Mouse (Mus musculus) kidney, adult 11 months (tissue): Measurements from ENCODE around the gene Tmem206.

Source experiments
- DNase-seq: peaks from one replicate; pipeline ENCODE4 v3.0.0; 2022

Gene Tmem206

DNA sequence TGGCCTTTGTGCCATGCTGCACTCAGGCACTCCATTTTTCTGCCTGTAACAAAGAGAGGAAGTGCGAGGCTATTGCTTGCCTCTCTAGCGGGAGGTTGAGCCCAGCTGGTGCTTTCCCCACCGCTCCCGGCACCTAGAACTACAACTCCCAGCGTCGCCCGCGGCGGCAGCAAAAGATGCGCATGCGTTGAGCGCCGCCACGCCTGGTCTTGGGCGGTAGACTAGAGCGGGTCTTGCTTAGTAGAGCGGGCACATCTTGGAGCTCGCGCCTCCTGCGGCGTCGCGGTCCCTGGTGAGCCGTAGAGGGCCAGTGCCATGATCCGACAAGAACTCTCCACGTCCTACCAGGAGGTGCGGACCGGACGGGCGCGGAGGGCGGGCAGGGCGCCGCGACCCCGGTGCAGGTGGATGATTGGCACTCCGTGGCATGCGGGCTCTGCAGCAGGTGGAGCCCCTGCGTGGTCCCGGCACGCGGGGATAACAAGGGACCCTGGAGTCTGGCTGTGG lies at the start of gene Tmem206:
Gene Tmem206 (plus strand): TSS at position 187 of the 507 bp plus-strand sequence.
- peak; percentile 91 for DNase-seq

DNA sequence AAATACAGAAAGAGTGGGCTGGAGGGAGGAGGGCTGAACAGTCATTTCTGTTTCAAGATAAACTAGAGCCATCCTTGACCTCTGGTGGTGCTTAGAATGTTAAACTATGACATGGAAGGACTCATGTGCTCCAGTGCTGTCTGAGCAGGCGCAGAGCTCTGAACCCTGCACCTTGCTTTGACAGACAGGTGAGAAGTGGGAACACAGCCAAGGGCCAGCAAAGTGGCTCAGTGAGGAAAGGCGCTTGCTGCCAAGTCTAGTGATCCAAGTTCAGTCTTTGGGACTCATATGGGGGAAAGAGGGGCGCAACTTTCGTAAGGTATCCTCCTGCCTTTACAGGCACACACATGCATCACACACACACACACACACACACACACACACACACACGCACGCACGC lies 49.5 kb upstream of the Tmem206 start:
- DNase-seq = peak; percentile 31

DNA sequence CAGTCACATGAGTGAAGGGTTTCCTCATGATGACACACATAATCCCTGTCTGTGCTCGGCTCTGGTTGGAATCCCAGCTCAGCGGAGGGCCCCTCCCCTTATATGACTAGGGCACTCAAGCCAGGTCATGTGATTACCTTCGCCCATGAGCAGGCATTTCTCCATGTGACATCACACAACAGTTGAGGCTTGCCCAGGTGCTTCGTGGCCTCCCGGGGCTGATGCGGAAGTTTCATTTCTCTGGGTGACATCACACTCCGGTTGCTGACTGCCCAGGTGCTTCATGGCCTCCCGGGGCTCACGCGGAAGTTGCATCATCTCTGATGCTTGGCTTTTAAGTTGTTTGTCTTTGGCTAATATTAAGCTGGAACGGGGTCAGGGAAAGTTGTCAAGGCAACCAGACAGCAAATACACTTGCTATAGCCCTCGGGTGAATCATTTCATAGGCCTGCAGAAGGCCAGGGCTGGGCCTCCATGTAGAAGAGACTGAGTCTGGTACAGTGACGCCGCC lies 48.1 kb upstream of the Tmem206 start:
- peak; percentile 81 for DNase-seq

DNA sequence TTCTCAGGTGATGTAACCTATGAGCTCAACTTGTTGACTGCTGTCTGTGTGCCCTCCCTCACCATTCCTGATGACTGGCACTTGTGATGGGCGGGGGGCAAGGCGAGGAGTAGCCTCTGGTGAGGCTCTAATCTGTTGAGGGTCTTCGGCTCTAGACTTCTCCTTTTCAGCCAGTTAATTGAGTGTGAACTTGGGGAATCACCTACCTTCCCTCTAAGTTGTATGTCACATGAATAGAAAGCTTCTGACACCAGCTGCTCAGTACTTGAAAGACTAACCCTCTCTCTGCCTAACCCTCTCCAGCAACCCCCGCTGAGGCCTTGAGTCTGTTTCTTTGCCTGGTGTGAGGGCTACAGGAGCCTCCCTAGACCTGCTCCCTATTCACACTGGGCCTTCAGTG lies 47.4 kb upstream of the Tmem206 start:
- DNase-seq = no peak

DNA sequence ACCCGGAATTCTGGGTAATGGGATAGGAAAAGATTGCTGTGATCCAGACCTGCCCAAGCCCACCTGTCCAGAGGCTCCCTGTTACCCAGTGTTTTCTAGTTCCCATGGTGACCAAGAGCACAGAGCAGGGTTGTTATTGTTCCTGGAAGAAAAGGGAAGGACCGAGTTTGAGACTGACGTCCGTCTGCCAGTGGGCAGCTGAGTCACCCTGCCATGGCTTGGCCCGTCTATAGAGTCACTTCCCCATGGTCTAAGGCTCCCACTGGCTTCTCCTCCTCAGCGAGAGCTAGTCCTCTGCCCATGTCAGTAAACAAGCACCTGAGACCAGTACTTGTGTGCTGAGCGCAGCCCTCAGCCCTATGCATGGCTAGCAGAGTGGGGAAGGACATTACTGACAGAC lies 44.5 kb upstream of the Tmem206 start:
- DNase-seq = no peak

DNA sequence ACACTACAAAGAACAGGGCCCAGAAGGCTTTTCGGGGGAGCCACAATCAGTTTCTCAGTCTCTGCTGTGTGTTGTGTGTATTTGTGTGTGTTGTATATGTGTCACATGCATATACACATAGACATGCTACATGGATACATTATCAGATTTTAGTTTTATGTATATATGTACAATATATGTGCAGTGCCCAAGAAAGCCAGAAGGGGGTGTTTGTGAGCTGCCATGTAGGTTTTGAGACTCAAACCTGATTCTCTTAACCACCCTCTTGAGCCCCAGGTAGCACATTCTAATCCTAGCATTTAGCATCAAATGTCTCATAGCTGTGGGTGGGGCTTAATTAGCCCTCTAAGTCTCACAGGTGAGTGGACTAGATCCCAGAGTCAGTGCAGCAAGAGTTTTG lies 43.4 kb upstream of the Tmem206 start:
- no peak for DNase-seq

DNA sequence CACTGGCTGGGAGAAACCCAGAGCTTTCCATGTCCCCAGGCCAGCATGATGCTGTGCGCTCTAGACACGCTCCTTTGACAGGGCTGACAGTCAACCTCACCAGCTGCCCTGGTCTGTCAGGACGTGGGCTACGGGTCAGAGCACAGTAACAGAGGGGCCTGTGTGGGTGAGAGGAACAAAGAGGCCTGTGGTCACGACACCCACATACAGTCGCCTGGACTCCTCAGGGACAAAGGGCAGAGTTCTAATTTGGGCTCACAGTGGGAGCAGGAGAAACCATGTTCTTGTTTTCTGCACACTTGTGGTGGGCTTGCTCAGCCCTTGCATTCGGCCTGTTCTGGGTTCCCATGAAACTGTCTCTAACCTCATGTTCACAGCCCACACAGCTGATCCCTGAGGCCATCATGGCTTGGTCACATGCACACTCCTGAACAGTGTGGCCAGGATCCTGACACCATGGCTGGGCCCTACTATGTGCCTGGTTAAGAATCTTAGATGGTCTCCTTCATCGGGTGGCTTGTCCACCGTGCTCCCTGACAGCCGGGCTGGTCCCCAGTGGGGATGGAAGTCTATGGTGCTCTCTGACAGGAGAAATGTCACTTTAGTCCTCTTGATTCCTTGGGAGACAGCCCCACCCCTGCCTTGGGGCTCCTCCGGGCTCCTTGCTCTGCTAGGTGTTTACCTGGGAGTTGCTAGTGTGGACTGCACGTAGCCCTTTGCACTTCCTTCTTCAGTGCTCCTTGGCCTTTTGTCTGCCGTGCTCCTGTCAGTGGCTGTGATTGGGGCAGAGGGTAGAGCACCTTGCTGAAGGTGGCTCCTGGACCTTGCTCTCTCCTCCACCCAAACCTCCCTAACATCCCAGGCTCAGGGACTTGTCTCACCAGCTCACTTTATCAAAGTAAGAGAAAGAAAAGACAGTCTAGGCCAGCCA lies 42.3 kb upstream of the Tmem206 start:
- DNase-seq = peak; percentile 32

DNA sequence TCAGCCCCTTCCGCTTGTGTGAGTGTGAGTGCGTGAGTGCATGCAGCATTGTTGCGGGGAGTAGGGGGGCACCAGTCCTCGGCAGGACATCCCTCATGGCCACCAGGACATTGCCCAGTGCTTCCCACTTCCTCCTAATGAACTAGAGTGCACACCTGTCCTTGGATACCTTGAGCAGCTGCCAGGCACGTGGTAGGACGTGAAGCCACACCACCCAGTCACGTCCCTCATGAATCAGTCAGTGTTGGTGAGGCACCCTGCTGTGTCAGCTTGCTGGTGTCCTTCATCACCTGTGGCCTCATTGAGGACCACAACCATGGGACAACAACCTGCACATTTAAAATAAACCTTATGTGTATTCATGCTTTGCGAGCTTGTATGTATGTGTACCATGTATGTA lies 41.2 kb upstream of the Tmem206 start:
- DNase-seq = no peak

DNA sequence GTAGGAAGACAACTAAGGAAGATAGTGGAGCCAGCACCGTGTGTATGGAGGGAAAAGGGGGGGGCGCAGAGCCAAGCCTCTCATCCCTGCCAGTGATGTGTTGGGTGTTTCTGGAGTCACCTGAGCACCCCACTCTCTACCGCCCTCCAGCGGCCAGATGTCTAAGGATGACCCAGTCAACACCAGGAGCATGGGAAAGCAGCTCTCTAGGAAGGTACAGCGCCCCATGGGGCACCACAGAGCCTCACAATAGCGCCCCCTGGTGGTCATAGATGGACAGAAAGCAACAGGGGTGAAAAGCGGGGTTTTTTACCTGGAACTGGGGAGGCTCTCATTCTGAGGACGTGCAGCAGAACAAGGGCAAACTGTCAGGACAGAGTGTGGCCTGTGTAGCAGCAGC lies 37.0 kb upstream of the Tmem206 start:
- DNase-seq = peak; percentile 34

DNA sequence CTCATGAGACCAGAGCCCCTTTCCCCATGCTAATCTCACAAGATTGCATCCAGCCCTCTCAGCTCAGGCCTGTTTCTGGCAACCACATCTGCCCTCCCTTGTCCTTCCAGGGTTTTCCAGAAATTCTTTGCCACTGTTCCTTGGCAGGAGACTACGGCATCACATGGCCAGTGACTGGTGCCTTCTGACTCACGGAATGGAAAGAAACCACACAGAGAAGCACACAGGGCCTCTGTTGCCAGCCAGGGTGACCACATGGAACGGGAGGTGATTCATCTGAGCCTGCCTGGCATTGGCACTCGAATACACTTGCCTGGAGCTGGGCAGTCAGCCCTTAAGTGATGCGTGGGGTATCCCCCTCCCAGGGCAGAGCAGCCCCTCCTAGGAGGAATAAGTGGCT lies 33.4 kb upstream of the Tmem206 start:
- DNase-seq = peak; percentile 81

DNA sequence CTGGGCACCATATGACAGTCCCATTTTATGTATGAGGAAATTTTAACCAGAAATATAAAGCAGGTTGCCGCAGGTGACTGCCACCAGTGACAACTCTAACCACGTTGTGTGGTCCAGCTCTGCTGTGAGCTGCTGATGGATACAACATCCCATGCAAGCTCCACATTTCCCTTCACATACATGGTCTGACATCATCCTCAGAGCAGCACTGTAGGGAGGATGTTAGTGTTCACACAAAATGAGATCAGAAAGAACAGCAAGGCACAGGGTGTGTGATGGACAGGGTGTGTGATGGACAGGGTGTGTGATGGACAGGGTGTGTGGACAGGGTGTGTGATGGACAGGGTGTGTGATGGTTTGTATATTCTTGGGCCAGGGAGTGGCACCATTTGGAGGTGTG lies 32.7 kb upstream of the Tmem206 start:
- DNase-seq = no peak

DNA sequence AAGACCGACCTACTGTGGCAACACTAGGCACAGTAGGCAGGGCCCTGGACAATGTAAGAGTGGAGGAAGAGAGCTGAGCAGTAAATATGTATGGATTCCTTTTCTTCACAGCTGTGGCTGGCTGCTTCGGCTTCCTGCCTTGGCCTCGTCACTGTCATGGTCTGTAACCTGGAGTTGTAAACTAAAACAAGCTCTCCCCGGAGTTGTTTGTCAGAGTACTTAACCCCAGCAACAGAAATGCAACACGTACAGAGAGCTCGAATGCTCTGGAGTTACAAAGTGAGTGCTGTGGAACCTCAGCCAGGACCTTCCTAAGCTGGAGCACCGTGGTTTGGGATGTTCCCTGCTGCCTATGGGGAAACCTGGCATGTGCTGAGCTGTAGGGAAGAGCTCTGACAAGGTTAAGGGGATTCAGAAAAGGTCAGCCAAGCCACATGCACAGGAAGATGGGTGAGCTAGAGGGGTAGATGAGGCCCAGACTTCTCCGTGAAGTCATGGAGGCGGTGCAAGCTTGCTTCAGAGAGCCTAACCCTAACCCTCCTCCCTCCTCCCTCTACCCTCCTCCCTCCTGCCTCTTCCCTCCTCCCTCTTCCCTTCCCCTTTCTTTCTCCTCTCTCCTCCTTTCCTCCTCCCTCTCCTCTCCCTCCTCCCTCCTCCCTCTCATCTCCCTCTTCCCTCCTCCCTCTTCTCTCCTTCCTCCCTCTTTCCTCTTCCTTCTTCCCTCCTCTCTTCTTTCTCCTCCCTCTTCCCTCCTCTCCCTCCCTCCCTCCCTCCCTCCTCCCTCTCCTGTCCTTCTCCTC lies 31.5 kb upstream of the Tmem206 start:
- no peak for DNase-seq

DNA sequence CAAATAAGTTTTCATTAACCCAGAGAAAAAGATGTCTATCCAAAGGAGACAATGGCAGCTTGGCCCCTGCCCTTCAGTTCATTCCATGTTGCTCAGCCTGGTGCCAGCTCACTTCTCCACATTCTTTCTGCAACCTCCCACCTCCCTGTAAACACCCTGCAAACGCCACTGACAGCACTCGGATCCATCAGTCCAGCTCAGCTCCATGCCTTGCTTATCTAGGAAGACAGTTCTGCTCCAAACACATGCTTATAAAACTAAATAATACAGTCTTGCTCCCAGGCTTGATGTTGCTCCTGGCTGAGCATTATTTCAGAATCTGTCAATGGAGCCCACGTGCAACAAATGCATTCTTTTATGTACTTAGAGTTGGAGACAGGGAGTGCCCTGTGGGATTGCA lies 29.9 kb upstream of the Tmem206 start:
- no peak for DNase-seq

DNA sequence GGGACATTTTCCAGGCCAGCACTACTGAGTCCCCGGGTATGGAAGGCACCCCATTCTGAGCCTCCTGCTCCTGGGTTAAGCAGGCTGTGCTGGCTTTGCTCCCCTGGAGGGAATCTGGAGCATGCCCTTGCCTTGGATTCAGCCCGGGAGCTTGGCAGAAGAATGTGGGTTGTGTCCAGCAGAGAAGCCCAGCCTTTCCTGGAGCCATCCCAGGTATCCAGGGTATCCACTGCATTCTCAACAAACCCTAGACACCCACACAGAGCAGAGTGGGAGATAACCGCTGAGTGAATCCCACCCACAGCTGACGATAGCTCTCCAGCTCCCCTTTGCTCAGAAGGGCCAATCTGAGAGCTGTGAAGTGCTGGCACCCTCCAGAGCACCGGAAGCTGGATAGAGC lies 29.3 kb upstream of the Tmem206 start:
- peak; percentile 52 for DNase-seq

DNA sequence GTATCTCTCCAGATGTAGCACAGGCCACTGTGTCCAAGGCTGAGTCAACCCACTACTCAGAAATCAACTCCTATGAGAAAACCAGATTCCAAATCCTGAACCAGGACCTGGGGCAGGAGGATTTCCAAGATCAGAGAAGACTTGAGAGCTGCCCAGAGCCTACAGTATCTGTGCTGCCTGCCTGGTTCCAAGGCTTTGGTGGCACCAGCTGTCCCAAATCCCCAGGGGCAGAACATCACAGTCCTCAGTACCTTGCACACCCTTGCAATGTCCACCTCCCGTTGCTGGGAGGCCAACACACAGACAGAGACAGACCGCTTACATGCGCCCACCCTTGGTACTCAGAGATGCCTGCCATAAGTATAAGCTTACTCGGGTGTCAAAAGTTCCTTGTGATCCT lies 27.4 kb upstream of the Tmem206 start:
- no peak for DNase-seq

DNA sequence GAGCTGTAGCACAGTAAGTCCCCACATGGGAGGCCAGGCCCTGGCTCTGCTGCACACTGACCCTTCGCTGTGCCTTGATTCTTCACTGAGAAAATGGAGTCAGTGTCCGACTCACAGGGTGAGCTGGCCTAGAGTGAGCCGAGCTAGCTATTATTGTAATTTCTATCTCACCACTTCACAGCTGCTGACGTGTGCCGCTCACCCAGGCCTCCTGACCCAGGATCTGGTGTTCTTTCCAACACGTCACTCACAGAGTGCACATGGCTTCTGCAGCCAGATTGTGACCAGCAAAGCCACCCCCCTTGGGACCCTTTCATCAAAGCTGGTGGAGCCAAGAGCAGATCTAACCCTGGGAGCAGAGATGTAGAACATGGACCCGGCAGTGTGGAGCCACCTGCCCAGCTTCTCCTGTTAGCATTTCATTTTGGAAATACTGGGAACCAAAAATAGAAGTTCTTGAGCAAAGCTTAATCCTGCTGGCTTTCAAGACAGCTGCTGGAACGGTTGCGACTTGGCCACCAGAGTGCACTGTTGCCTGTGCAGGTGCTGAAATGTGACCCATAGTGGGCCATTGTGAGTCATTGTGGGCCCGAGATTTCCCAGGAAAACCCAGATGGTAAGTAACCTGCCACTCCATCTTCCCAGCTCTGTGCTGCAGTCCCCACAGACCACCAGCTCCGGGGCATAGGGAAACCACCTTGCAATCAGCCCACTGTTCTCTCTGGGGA lies 26.3 kb upstream of the Tmem206 start:
- no peak for DNase-seq

DNA sequence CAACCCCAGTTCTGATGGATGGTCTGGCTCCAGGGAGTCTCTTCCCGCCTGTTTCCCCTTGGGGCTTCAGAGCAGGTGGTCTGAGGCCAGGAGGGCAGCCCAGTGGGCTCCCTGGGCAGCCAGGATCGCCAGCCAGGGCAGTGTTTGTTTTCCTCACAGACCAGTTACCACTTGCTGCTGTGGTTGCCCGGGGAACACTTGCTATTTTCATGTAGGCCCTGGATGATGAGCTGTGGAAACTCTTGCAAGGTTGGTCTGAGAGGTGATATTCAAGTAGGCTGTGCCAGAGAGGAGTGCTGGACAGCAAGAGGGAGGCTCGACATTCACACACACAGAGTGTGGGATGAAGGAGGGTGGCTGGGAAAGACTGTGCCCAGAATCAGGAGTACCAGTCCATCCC lies 23.8 kb upstream of the Tmem206 start:
- no peak for DNase-seq

DNA sequence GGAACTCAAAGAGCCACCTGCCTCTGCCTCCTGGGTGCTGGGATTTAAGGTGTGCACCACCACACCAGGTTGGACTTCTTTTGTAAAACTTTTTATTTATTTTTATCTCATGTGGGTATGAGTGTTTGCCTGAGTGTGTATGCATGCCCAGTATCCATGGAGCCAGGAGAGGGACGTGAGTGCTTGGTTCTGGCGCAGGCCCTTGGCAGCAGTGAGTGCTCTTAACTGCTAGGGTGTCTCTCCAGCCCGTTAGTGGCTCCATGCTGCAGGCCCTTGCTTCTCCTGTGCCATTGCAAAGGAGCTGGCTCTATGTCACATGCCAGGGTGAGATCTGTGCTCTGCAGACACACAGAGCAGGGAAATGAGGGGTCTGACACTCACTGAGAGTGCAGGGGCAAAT lies 22.0 kb upstream of the Tmem206 start:
- no peak for DNase-seq

DNA sequence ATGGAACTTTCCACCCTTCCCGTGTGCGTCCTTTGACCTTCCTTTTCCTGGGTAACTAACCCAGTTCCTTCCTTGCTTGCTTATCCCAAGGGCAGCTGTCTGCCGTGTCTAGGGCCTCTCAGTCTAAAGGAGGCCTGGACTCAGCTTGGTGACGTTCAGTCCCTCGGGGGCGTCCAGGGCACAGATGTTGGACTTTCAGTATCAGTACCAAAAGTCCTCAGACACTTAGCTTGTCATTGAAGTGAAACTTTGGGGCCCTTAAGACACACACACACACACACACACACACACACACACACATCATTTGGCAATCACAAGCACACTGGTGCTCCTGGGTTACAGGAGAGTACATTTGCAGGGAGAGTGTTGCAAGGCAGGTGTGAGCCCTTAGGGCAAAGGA lies 21.5 kb upstream of the Tmem206 start:
- DNase-seq = no peak

DNA sequence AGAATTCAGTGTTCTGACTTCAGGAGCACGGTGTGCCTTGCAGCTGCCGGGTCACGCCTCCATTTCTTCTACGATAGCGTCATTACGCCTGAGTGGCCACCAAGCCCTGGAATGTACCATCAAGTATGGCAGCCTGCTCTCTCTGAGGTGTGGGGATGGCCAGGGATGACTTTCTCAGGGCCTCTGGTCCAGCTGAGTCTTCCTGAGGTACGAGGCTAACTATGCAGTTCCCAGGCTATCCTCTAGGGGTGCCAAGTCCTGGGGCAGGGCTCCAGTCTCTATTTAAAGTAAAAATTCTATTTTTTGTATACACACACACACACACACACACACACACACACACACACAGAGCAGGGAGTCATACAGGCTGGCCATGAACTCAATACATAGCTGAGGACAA lies 20.1 kb upstream of the Tmem206 start:
- DNase-seq = no peak

DNA sequence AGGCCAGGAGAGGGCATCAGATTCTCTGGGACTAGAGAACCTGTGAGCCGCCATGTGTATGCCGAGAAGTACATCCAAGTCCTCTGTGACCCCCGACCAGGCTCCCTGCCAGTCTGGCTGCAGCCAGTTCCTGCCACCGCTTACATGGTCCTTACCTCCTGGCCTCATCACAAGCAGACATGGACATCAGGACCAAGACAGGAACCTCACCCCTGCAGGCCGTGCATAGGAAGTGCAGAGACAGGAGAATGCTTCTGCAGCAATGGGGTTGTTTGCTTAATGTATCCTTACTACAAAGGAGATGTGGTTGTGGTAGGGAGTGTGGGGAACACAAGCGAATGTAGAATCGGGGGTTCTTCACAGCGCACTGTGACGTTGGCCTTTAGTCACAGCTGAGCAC lies 19.4 kb upstream of the Tmem206 start:
- no peak for DNase-seq

DNA sequence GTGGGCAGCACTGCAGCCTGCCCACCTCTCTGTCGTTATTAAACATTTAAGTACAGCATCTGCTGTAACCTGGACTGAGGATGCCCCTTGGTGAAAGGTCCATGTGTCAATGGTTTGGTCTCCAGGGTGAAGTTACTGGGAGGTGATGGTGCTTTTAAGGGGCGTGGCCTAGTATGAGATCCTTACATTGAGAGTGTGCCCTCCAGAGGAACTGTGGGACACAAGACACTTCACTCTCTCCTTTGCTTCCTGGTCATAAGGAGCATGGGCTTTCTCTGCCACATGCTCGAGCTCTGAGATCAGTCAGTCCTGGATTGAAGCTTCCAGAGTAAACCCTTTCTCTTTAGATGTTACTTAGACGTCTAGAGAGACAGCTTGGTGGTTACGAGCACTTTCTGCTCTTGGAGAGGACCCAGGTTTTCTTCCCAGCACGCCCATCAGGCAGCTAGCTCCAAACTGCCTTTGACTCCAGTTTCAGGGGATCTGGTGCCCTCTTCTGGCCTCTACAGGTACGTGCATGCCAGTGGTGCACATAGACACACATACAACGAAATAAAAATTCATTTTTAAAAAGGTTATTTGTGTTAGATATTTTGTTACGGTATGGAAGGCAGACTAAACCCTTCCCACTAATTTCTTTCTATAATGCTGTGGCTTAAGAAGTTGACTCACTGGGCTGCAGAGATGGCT lies 17.8 kb upstream of the Tmem206 start:
- no peak for DNase-seq
